Mouse (Mus musculus): ENCODE measurements around the gene Cdk8. TPM values are rescaled to one million over a fixed set of nuclear protein-coding genes. Genes with fewer than 3 reads are reported as not detected.

Cdk8 gene
- total and polyA plus RNA-seq, 3 experiments = 139 to 745 (median 154) TPM

- Histone ChIP-seq H3K27ac (ENCODE audit: control insufficient read depth, low read depth, low read length) (peak overlapping the region; percentile 96; the same call in 1 of the 2 replicates), H3K36me3 (ENCODE audit: control insufficient read depth in 1 of 2, insufficient read depth in 2 of 2, low read length in 2 of 2) (peaks cover 11 to 32% of the 10 kb centered on the region in 2 experiments), H3K79me2 (ENCODE audit: control insufficient read depth, insufficient read depth, low read length, poor library complexity) (peaks cover 54% of the 10 kb centered on the region), H3K9ac (ENCODE audit: control insufficient read depth, low read depth, low read length, poor library complexity, severe bottlenecking) (peak overlapping the region; percentile 85), H3K4me1 (ENCODE audit: control insufficient read depth in 1 of 2, insufficient read depth in 2 of 2, low read length in 2 of 2) (peaks cover 14 to 20% of the 10 kb centered on the region in 2 experiments), H3K9me3 (replicated peaks; ENCODE audit: insufficient read depth, low read length) (no peaks in the 10 kb centered on the region), H3K4me3 (ENCODE audit: control insufficient read depth in 1 of 2, insufficient read depth in 1 of 2, low read depth in 2 of 2, low read length in 2 of 2) (peak overlapping the region; percentile 64 to 85), H3K27me3 (ENCODE audit: control insufficient read depth in 1 of 2, insufficient read depth in 2 of 2, low read length in 2 of 2) (no peaks in the 10 kb centered on the region)
- TF ChIP-seq UBTF (IDR thresholded peaks at IDR 0.05; ENCODE audit: borderline replicate concordance, insufficient read depth, low read depth, low read length) (0 out of 2 replicates have a peak, but pooled peaks have one; percentile 73), MEF2A (IDR thresholded peaks at IDR 0.05; ENCODE audit: extremely low read depth, insufficient replicate concordance, low read depth, low read length, poor library complexity, severe bottlenecking) (no peak)
- DNase-seq (ENCODE audit: low read depth, low spot score) = peak; percentile 79
Measured at GRCm38 (mm10) chr5:146231655-146231996, 596 bp downstream of the Cdk8 start.

GRCm38 (mm10) chr5:146232056-146232675, 1.1 kb downstream of the Cdk8 start:
- DNase-seq (ENCODE audit: low read depth, low spot score) = peak; percentile 52
- Histone ChIP-seq H3K4me3 (ENCODE audit: control insufficient read depth in 1 of 2, insufficient read depth in 1 of 2, low read depth in 2 of 2, low read length in 2 of 2) (peak overlapping the region; percentile 64 to 85), H3K9me3 (replicated peaks; ENCODE audit: insufficient read depth, low read length) (no peaks in the 10 kb centered on the region), H3K27me3 (ENCODE audit: control insufficient read depth in 1 of 2, insufficient read depth in 2 of 2, low read length in 2 of 2) (no peaks in the 10 kb centered on the region), H3K79me2 (ENCODE audit: control insufficient read depth, insufficient read depth, low read length, poor library complexity) (peaks cover 60% of the 10 kb centered on the region), H3K36me3 (ENCODE audit: control insufficient read depth in 1 of 2, insufficient read depth in 2 of 2, low read length in 2 of 2) (peaks cover 11 to 37% of the 10 kb centered on the region in 2 experiments), H3K27ac (ENCODE audit: control insufficient read depth, low read depth, low read length) (peak overlapping the region; percentile 96), H3K4me1 (ENCODE audit: control insufficient read depth in 1 of 2, insufficient read depth in 2 of 2, low read length in 2 of 2) (peaks cover 14 to 20% of the 10 kb centered on the region in 2 experiments), H3K9ac (ENCODE audit: control insufficient read depth, low read depth, low read length, poor library complexity, severe bottlenecking) (peak overlapping the region; percentile 85)
- TF ChIP-seq MYC (IDR thresholded peaks at IDR 0.05; ENCODE audit: low read depth, low read length) = no peak
- TF ChIP-seq NRF1 (IDR thresholded peaks at IDR 0.05; ENCODE audit: insufficient read depth, low read depth, low read length, poor library complexity, severe bottlenecking) = no peak
- TF ChIP-seq E2F4 (IDR thresholded peaks at IDR 0.05; ENCODE audit: borderline replicate concordance, low read depth, low read length) = no peak
- 0 out of 2 replicates have a peak, but pooled peaks have one; percentile 32 for TF ChIP-seq UBTF (IDR thresholded peaks at IDR 0.05; ENCODE audit: borderline replicate concordance, insufficient read depth, low read depth, low read length)
- no peak for TF ChIP-seq MAFK (IDR thresholded peaks at IDR 0.05; ENCODE audit: borderline replicate concordance, low read depth, low read length)
- TF ChIP-seq GATA1 (IDR thresholded peaks at IDR 0.05; ENCODE audit: low read depth, low read length) = peak; percentile 74; the same call in 1 of the 2 replicates
- no peak for TF ChIP-seq USF2 (IDR thresholded peaks at IDR 0.05; ENCODE audit: borderline replicate concordance in 1 of 2, insufficient read depth in 1 of 2, low read depth in 1 of 2, low read length in 2 of 2)
- no peak for TF ChIP-seq TBP (IDR thresholded peaks at IDR 0.05; ENCODE audit: low read depth, low read length)
- TF ChIP-seq POLR2AphosphoS5 (IDR thresholded peaks at IDR 0.05; ENCODE audit: borderline replicate concordance, low read depth, low read length) = no peak
- TF ChIP-seq SIN3A (IDR thresholded peaks at IDR 0.05; ENCODE audit: low read length) = peak; percentile 37
- TF ChIP-seq HCFC1 (IDR thresholded peaks at IDR 0.05; ENCODE audit: low read depth, low read length) = peak; percentile 25; the same call in 1 of the 2 replicates

Data from MEL (cell line).